Mouse (Mus musculus) lung, embryonic 15.5 days (tissue): ENCODE measurements at regions not wholly inside any gene's neighbourhood (a gene's known extent, or its start where the extent isn't known, plus 50 kb on each side); places are given as distances from the start of the nearest gene placed in this dataset.

ENCODE experiments used
- ATAC-seq: fragments of 200-750 bp; cut with Nextera tagmentation; 2 replicates; pipeline ENCODE4 v1.8.0; 2017; ENCODE audit warnings: moderate number of reproducible peaks, borderline replicate concordance; ENCODE audit not compliant: low FRiP score, low TSS enrichment; ENCODE audit errors: extremely low read depth
- H3K27ac ChIP-seq: fragments of 300-500 bp; sonication (generic); 2 replicates; pipeline ENCODE4 v1.5.1; 2015; ENCODE audit warnings: moderate library complexity, mild to moderate bottlenecking, inconsistent platforms
- H3K27me3 ChIP-seq: fragments of 300-500 bp; sonication (generic); 2 replicates; pipeline ENCODE4 v1.6.1; 2015; ENCODE audit warnings: inconsistent platforms
- H3K36me3 ChIP-seq: fragments of 300-500 bp; sonication (generic); 2 replicates; pipeline ENCODE4 v1.6.1; 2015; ENCODE audit warnings: inconsistent platforms
- H3K4me1 ChIP-seq: fragments of 300-500 bp; sonication (generic); 2 replicates; pipeline ENCODE4 v1.6.1; 2015; ENCODE audit warnings: inconsistent platforms
- H3K4me2 ChIP-seq: fragments of 300-500 bp; sonication (generic); 2 replicates; pipeline ENCODE4 v1.6.1; 2015; ENCODE audit warnings: inconsistent platforms, mild to moderate bottlenecking, moderate library complexity
- H3K4me3 ChIP-seq: fragments of 300-500 bp; sonication (generic); 2 replicates; pipeline ENCODE4 v1.5.1; 2015; ENCODE audit warnings: mild to moderate bottlenecking, inconsistent platforms
- H3K9ac ChIP-seq: fragments of 300-500 bp; sonication (generic); 2 replicates; pipeline ENCODE4 v1.6.1; 2015; ENCODE audit warnings: inconsistent platforms
- H3K9me3 ChIP-seq: fragments of 300-500 bp; sonication (generic); 2 replicates; pipeline ENCODE4 v1.6.1; 2016; ENCODE audit warnings: inconsistent platforms
- WGBS: fragments of 180-500 bp; shearing (Covaris S2); methylation state at CpG from one replicate; pipeline ENCODE4 v1.1.7; 2015; 5-methylcytosine and 5-hydroxymethylcytosine counted together

DNA sequence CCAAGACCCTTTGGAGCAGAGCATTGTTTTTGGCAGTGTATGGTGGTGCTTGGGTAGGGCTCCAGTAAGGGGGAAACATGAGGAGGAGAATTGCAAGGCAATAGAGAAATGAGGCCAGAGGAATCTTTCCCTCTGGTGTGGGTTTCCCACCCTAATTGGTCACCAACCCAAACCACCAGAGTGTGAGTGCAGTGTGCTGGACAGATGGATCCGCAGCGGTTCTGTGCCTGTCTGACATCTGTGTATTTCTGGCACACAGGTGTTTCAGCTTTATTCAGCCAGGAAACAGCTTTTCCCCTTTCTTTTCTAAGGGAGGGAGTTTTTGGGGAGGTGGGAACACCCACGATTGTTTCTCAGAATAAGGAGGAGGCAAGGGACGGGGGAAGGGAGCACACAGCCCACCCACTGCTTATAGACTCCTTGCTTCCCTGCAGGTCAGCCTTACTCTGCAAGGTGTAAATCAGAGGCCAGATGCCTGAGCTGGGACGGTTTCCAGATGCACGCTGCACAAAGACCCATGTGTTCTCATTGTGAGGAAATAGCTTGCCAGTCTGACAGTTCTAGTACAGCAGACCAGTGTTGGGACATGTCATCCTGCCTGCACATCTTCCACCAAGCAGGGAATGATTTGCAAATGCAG is 175.2 kb upstream of the Gypa start:
- Histone ChIP-seq H3K27me3 (no peaks in the 10 kb centered on the region), H3K9me3 (no peaks in the 10 kb centered on the region), H3K4me1 (peaks cover 37% of the 10 kb centered on the region), H3K9ac (no peak overlapping the region), H3K4me3 (no peak overlapping the region), H3K36me3 (no peaks in the 10 kb centered on the region), H3K27ac (no peak overlapping the region), H3K4me2 (no peak overlapping the region)
- 44% methylated on average over 6 of the region's 6 CpGs for WGBS
- ATAC-seq = no peak

DNA sequence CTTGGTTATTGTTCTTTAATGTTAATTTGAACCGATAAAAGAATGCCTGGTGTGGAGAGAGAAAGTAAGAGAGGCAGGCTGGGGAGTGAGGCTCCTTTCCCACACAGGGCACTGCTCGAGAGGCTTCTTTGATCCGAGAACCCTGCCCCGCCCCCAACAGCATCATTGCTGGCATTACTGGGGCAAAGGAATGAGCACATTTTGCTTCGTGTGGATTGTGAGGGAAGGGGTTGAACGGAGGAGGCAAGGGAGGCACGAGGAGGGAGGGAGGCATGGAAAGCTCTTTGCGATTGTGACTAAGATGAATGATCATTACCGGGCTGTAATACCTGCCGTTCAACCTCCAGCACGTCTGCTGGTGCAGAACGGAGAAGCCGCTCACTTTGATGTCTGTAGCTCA is 178.2 kb upstream of the Gypa start:
- Histone ChIP-seq H3K27ac (peak overlapping the region; percentile 69), H3K4me2 (peak overlapping the region; percentile 48), H3K27me3 (no peaks in the 10 kb centered on the region), H3K4me1 (peaks cover 41% of the 10 kb centered on the region), H3K9me3 (no peaks in the 10 kb centered on the region), H3K4me3 (peak overlapping the region; percentile 10; the same call in 1 of the 2 replicates), H3K36me3 (no peaks in the 10 kb centered on the region), H3K9ac (no peak overlapping the region)
- peak; percentile 58; the same call in 1 of the 2 replicates for ATAC-seq
- 5% methylated on average over 13 of the region's 13 CpGs for WGBS

DNA sequence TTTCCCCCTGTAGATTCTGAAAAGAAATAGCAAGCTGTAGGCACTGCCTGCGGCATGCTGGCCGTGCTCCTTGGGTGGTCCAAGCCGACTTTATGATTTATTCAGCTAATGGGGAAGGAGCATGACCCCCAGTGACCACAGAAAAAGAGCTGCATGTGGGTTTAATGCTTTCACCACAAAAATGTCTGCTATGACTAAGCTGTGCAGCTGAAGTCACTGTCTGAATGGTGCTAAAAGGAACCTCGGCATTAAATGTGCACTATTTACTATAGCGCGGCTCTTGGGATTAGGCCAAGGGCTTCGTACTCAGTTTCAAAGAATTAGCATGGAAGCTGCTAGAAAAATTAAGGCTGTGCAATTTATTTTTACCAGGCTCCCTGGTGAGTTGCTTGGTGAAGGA is 178.8 kb upstream of the Gypa start:
- WGBS = 5% methylated on average over 7 of the region's 7 CpGs
- H3K27ac ChIP-seq = peak overlapping the region; percentile 69
- peak overlapping the region; percentile 48 for H3K4me2 ChIP-seq

DNA sequence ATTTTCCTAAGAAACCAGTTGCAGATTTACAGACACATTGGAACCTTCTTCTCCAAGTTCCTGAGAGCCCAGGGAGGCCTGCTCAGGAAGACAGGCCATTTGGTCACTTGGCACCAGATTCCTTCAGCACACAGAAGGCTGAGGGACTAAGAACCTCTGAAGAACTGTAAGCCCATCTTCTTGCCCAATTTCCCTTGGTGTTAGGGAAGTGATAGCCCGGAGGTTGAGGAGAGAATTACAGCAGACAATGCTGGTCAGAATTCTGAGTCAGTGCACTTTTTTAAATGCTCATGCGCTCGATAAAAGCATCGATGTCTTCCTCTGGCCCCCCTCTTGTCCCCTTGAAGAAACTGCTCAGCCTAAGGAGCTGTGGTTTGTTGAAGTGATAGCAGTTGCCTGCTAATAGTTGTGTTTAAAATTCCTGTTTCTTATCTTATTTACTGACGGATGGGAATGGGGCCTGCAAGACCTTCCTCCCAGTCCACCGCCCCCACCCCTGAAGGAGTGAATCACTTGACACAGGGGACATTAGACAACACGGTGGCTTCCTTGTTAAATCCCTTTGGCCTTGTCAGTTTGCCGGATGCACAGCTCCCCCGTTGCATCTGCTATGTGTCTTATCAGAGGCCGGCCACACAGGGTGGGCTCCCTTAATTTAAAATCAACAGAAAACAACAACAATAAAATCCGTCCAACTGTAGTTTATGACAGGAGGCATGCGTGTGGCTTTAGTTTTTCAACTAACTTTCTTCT is 179.5 kb upstream of the Gypa start:
- H3K27ac ChIP-seq = peak overlapping the region; percentile 69
- H3K9ac ChIP-seq = no peak overlapping the region
- ATAC-seq = peak; percentile 60; the same call in 1 of the 2 replicates
- no peak overlapping the region for H3K4me2 ChIP-seq
- WGBS = 17% methylated on average over 12 of the region's 12 CpGs
- peaks cover 41% of the 10 kb centered on the region for H3K4me1 ChIP-seq
- H3K4me3 ChIP-seq = no peak overlapping the region
- no peaks in the 10 kb centered on the region for H3K27me3 ChIP-seq
- no peaks in the 10 kb centered on the region for H3K36me3 ChIP-seq
- no peaks in the 10 kb centered on the region for H3K9me3 ChIP-seq

More for the DNA sequence above, 178.8 kb upstream of the Gypa start:
- H3K27me3 ChIP-seq = no peaks in the 10 kb centered on the region
- H3K9me3 ChIP-seq = no peaks in the 10 kb centered on the region
- H3K4me3 ChIP-seq = no peak overlapping the region
- no peaks in the 10 kb centered on the region for H3K36me3 ChIP-seq
- H3K9ac ChIP-seq = no peak overlapping the region
- H3K4me1 ChIP-seq = peaks cover 41% of the 10 kb centered on the region
- peak; percentile 88 for ATAC-seq

DNA sequence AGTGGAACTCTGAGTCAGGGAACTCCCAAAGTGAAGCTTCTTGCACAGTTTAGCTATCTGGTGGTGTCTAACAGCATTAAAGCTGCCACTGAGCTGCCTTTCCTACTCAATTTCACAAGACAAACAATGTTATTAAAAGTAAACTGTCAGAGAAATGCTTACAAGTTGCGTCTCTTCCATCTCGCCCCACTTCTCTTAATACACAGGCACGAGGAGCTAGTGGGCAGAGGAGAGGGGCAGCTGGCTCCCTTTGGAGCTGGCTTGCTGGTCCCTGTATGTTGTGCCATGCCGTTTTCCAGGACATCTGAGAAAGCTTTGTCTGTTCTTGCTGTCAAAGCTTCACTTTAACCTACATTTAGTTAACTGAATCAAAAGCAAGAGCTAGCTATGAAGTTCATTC is 185.8 kb upstream of the Gypa start:
- Histone ChIP-seq H3K4me2 (no peak overlapping the region), H3K4me1 (peaks cover 8% of the 10 kb centered on the region; the same call in 1 of the 2 replicates), H3K9me3 (no peaks in the 10 kb centered on the region), H3K4me3 (no peak overlapping the region), H3K9ac (no peak overlapping the region), H3K27me3 (no peaks in the 10 kb centered on the region), H3K36me3 (no peaks in the 10 kb centered on the region), H3K27ac (no peak overlapping the region)
- WGBS = 26% methylated on average over 4 of the region's 4 CpGs
- peak; percentile 39; the same call in 1 of the 2 replicates for ATAC-seq

DNA sequence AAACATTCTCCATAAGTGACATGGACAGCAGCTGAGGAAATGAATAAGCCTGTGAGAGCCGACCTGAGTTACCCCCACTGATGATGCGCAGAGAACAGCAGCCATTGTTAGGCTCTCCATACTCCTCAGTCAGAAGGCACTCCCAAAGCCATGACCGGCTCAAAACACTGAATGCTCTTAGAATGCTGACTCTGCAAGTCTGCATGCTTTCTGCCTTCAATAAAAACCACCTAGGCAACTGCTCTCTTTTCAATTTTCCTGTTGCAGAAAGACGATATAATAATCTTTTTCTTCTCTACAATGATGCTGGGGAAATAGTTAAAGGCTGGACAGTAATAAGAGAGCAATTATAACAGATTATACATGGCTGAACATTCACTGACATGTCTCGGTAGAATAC is 195.0 kb upstream of the Gypa start:
- WGBS = 64% methylated on average over 5 of the region's 5 CpGs
- H3K27ac ChIP-seq = no peak overlapping the region
- no peaks in the 10 kb centered on the region for H3K27me3 ChIP-seq
- no peak overlapping the region for H3K4me2 ChIP-seq
- H3K4me3 ChIP-seq = no peak overlapping the region
- ATAC-seq = no peak
- H3K4me1 ChIP-seq = no peaks in the 10 kb centered on the region
- H3K9me3 ChIP-seq = no peaks in the 10 kb centered on the region
- no peaks in the 10 kb centered on the region for H3K36me3 ChIP-seq
- no peak overlapping the region for H3K9ac ChIP-seq

DNA sequence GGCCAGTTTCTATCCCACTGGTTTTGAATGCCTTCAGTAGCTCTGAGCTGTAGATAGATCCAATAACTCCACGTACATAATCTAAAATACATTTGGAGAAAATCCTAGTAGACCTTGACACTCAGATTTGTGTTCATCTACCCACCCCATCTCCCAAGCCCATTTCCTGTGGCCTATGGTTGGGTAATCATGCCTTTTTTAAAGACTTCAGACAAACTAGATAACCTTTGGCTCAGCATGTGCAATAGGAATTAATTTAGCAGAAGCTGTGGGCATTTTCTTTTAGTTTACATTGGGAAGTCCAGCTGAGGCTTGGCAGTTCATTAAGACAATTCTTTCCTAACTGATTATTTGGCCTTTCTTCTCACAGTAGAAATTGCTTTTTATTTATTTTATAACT is 203.3 kb upstream of the Gypa start:
- Histone ChIP-seq H3K4me2 (no peak overlapping the region), H3K9me3 (no peaks in the 10 kb centered on the region), H3K4me1 (peaks cover 16% of the 10 kb centered on the region), H3K27ac (0 out of 2 replicates have a peak overlapping the region, but pooled peaks have one; percentile 29), H3K36me3 (no peaks in the 10 kb centered on the region), H3K9ac (no peak overlapping the region), H3K27me3 (no peaks in the 10 kb centered on the region), H3K4me3 (no peak overlapping the region)
- peak; percentile 39; the same call in 1 of the 2 replicates for ATAC-seq
- WGBS = 40% methylated on average over 1 of the region's 1 CpGs

DNA sequence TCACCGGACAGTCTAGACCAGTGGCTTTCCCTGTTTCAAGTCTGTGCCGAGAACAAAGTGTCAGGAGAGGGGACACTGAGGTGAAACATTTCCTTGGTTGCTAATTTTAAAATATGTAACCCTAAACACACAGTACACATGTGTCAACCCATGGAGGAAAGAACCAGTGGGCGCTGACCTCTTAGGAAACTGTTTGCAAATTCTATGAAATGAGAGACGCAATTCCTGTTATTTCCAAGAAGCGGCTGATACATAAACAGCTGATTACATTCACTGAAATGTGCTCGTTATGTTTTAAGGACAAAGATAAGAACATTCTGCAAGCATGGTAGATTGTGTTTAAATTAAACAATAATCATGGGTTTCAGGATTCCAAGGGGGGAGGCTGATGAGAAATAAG is 204.3 kb upstream of the Gypa start:
- Histone ChIP-seq H3K4me1 (peaks cover 16% of the 10 kb centered on the region), H3K27ac (no peak overlapping the region), H3K9ac (no peak overlapping the region), H3K27me3 (no peaks in the 10 kb centered on the region), H3K36me3 (no peaks in the 10 kb centered on the region), H3K4me2 (no peak overlapping the region), H3K4me3 (no peak overlapping the region), H3K9me3 (no peaks in the 10 kb centered on the region)
- WGBS = 59% methylated on average over 6 of the region's 6 CpGs
- ATAC-seq = no peak

DNA sequence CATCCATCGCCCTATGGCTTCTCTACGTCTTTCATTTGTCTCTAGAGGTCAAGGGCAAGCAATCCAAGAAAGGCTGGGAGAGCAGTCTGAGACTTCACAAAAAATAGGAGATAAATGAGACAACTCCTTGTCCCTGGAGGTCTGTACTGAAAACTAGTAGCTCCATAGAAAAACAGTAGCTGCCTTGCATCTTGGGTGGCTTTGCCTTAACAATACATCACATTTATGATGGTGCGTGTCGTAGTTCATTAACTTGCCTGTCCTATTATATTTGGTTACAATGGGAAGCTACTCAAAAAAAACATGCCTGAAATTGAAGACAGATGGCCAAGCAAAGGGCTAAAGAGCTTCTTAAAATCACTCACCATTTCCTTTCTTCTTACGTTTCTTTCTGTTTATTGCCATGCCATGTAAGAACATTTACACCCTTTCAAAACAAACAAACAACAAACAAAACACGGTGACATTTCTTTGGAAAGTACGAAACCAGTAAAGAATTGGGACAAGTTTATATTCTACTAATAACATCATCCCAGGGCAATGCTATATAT is 211.2 kb upstream of the Hhip start:
- Histone ChIP-seq H3K36me3 (no peaks in the 10 kb centered on the region), H3K4me2 (no peak overlapping the region), H3K9me3 (no peaks in the 10 kb centered on the region), H3K27me3 (no peaks in the 10 kb centered on the region), H3K4me1 (no peaks in the 10 kb centered on the region), H3K27ac (no peak overlapping the region), H3K9ac (no peak overlapping the region), H3K4me3 (no peak overlapping the region)
- ATAC-seq = no peak
- 76% methylated on average over 7 of the region's 7 CpGs for whole genome bisulfite sequencing

DNA sequence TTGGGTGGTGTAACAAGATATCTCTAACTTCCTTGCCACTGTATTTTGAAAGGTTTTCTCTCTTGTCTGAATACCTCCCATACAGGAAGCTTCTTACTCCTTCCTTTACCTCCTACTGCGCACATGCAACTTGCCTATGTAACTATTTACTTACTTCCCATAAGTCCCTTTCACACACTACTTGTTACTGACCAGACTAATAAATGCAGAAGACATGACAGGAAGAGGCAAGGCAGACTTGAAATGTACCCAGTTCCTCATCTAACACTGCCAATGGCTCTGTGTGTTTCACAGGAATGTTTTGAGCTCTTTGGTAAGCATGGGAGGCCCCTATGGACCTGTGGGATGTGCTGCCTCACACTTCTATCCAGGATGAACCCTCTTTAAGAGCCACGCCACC is 207.1 kb upstream of the Hhip start:
- Histone ChIP-seq H3K4me2 (no peak overlapping the region), H3K9ac (no peak overlapping the region), H3K4me1 (peaks cover 6% of the 10 kb centered on the region; the same call in 1 of the 2 replicates), H3K4me3 (no peak overlapping the region), H3K36me3 (no peaks in the 10 kb centered on the region), H3K27ac (no peak overlapping the region), H3K27me3 (no peaks in the 10 kb centered on the region), H3K9me3 (no peaks in the 10 kb centered on the region)
- WGBS = 79% methylated on average over 2 of the region's 2 CpGs
- no peak for ATAC-seq

DNA sequence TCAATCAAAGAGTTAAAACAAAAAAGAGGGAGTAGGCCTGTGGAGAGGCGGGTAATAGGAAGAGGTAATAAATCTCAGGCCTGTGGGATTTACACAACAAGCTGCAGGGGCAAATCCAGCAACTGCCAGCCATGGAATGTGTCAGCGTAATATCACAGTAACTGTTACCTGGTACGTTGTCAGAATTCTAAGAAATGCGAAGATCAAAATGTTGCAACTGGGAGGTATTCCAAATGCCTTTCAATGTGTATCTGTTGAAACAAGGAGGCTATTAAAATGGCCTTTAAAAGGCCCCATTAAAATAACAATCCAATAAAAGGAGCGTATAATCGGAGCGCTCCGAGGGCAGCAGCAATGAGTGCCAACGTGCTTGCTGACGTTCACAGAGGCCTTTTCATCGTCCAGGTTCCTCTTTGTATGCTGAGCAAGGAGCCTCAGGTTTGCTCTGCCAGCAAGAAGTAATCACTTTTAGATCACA is 205.7 kb upstream of the Hhip start:
- Histone ChIP-seq H3K4me2 (no peak overlapping the region), H3K27ac (no peak overlapping the region)

DNA sequence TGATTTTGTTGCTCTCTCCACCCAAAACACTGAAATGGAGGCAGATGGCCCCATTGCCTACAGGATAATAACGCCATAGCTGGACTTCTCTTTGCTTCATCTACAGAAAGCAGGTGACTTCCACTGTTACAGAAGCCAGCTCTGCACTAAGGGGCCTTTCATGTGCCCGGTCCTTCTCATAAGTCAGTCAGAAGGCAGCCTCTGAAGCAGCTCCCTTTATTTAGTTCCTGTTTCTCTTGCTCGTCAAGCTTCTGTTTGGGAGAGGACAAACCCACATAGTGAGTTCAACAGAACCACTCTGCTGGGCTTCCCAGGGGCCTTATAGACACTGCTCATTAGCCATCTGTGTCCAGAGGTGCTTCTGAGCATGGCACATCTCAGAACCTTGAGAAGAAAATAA is 205.1 kb upstream of the Hhip start:
- H3K9me3 ChIP-seq = no peaks in the 10 kb centered on the region
- peaks cover 6% of the 10 kb centered on the region; the same call in 1 of the 2 replicates for H3K4me1 ChIP-seq
- H3K4me3 ChIP-seq = no peak overlapping the region
- H3K27me3 ChIP-seq = no peaks in the 10 kb centered on the region
- WGBS = 77% methylated on average over 3 of the region's 3 CpGs
- ATAC-seq = no peak
- H3K27ac ChIP-seq = 0 out of 2 replicates have a peak overlapping the region, but pooled peaks have one; percentile 8
- no peaks in the 10 kb centered on the region for H3K36me3 ChIP-seq
- H3K4me2 ChIP-seq = no peak overlapping the region
- no peak overlapping the region for H3K9ac ChIP-seq

More for the DNA sequence above, 205.7 kb upstream of the Hhip start:
- Histone ChIP-seq H3K9me3 (no peaks in the 10 kb centered on the region), H3K9ac (no peak overlapping the region), H3K27me3 (no peaks in the 10 kb centered on the region), H3K36me3 (no peaks in the 10 kb centered on the region), H3K4me1 (peaks cover 6% of the 10 kb centered on the region; the same call in 1 of the 2 replicates), H3K4me3 (no peak overlapping the region)
- WGBS = 42% methylated on average over 11 of the region's 11 CpGs
- no peak for ATAC-seq
